Mouse (Mus musculus) brown adipose tissue, adult 24 weeks (tissue): ENCODE results near the gene Dmkn. TPM values are rescaled to one million over a fixed set of nuclear protein-coding genes. Genes with fewer than 3 reads are reported as not detected.

Source experiments
- H3K27ac ChIP-seq: fragments of 200-500 bp; replicated peaks from 2 replicates; pipeline ENCODE4 v1.5.1; 2012; ENCODE audit warnings: low read depth, mild to moderate bottlenecking, low read length
- H3K4me1 ChIP-seq: fragments of 200-500 bp; 2 replicates; pipeline ENCODE4 v1.6.1; 2012; ENCODE audit warnings: low read length, mixed read lengths; ENCODE audit not compliant: control insufficient read depth, insufficient read depth, insufficient read length
- H3K4me3 ChIP-seq: fragments of 200-500 bp; 2 replicates; pipeline ENCODE4 v1.5.1; 2012; ENCODE audit warnings: low read depth, mild to moderate bottlenecking, low read length, moderate library complexity; ENCODE audit not compliant: insufficient read depth
- polyA plus RNA-seq: library from polyadenylated mRNA; stranded (reverse); fragments of >200 nt; gene quantifications from 2 replicates; pipeline ENCODE4 v1.2.4, GENCODE M21; 2012; ENCODE audit not compliant: missing spikeins, insufficient read depth, insufficient read length

The Dmkn gene
- polyA plus RNA-seq, 1 experiment, result 7.8 TPM

DNA sequence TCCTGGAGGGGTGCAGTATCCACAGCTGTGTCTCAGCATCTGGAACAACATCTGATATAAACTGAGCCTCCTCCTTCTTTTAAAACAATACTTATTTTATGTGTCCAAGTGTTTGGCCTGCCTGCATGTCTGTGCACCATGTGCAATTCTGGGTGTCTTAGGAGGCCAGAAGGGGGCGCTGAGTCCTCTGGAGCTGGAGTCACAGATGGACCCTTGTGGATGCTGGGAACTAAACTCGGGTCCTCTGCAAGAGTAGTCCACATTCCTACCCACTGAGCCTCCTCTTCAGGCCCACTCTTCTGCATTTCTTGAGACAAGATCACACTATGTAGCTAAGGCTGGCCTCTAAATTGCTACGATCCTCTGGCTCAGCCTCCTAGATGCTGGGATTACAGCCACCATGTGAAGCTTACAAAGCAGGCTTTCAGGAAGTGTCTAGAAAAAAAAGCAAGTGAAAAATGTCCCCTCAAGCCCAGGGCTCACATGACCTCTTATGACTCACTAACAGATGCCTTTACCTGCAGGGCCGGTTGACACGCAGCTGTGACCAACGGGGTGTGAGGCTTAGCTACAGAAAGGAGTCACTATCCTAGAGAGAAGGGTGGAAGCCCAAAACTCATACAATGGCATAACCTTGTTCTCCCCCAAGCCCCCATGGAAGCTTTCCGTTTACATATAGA, 15.9 kb upstream of the Dmkn start:
- H3K4me3 ChIP-seq, result no peak overlapping the region
- no peaks in the 10 kb centered on the region for H3K4me1 ChIP-seq

DNA sequence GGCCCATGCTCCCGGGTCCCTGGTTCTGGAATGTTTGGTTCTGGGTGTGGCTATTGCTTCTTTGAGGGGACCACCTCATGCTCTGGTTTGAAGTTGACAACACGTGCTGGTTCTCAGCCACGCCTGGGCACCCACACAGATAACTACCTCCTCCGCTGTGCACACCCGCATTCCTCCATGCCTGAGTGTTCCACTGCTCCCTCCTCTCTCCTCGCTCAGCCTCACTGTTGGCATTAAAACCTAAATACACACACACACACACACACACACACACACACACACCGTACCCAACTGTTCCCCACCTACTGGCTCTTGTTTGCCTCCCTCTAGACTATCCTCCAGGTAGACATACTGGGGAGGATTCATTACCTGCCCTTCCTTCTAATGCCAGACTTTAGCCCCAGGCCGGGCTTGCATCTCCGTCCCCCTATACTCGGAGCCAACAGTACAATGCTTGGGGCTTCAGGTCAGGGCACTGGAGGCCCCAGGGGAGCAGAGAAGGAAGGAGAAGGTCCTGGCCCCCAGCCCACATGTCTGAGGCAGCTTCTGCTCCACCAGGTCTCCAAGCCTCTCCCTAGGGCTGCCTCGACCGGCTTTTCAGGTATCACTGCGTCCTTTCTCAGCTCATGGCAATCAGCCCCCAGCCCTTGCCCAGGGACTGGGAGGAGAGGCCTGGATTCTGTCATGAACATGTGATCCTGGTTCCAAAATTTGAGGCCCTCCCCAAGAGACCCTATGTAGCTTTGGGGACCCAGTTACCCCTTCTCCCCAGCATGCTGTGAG, 13.5 kb upstream of the Dmkn start:
- Histone ChIP-seq H3K4me1 (no peaks in the 10 kb centered on the region), H3K27ac (no peak overlapping the region), H3K4me3 (no peak overlapping the region)

More for the DNA sequence above, 15.9 kb upstream of the Dmkn start:
- no peak overlapping the region for H3K27ac ChIP-seq

DNA sequence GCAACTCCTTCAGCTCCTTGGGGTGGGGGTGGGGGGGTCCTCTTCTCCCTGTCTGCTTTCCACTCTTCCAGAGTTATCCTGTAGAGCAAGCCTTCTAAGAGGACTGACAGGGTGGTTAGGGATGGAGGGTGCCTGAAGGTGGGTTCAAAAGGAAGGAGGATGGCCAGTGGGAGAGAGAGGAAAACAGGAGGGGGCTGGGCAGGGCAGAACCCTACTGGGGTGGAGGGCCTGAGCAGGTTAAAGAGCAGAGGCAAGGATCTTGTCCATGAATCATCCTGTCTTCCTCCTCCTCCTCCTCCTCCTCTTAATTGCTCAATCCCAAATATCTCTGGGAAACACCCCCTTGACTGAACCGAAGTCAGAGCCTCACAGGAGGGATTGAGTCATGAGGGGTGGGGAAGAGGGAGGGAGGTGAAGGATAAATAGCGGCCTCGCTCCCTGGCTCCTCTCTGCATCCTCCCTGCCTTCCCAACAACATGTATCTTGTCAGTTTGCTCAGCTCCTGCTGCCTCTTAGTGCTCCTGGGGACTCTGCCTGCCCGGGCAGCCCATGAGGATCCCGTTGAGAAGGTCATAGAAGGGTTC, 12.4 kb upstream of the Dmkn start, which contains the start of gene Sbsn:
TSS of gene Sbsn (plus strand) at position 386 of the 584 bp plus-strand sequence.
- no peaks in the 10 kb centered on the region for H3K4me1 ChIP-seq
- no peak within 1 kb of the TSS for H3K27ac ChIP-seq
- H3K4me3 ChIP-seq, result no peak within 1 kb of the TSS

DNA sequence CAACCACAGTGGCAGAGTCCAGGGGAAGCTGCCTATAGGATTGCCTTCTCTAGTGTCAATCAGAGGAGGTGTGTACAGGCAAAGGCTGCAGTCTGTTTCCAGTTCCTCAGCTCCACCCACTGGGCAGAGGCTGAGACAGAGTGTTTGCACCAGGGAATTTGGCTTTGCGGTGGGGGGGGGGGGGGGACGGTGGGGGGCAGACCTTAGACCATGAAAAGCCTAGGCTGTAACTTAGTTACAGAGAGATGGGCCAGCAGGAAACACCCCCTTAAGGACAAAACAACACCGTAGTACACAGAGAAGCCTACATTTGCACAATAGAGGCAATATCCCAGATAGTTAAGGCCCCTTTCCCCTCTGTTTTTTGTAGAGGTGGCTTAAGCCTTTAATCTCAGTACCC, 6.6 kb upstream of the Dmkn start:
- Histone ChIP-seq H3K4me1 (no peaks in the 10 kb centered on the region), H3K27ac (no peak overlapping the region), H3K4me3 (no peak overlapping the region)

DNA sequence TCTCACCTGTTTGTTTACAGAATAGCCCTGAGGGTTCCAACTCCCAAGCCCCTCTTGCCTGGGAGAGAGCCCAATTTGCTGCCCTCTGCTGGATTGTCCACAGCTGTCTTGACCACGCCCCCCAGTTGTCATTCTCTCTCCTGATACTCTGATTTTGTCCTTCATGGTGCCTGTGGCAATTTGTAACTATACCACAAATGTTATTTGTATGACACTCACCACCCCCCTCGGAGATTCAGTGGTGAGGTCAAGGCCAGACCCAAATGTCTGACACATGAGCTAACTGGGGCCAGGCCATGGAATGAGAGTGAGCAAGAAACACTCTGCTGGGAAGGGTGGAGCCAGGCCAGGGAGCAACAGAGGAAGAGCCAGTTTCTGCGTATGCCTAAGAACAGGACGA, 4.7 kb upstream of the Dmkn start:
- no peaks in the 10 kb centered on the region for H3K4me1 ChIP-seq

DNA sequence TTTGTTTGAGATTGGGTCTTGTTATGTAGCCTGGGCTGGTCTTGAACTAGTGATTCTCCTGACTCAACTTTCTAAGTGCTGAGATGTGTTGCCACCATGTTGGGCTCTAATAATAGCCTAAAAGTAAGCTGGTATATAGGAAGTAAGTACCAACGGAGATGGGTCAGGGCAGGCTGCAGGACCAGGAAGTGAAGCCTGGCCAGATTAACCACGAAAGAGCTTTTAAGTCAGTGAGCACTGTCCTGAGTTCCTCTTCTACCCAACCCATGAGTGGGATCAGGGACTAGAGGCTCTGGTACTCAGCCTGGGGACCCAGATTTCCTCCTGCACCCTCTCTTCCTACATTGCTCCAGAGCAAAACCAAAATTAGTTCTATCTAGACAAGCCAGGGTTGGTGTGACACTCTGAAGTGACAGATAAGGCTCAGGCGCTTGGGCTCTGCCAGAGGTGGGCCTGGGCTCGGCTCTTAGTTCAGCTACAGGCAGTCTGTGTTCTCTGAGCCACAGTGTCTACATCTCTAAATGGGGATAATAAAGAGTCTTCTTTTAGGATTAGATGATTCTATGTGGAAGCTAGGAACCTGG, 1.7 kb upstream of the Dmkn start:
- Histone ChIP-seq H3K27ac (no peak overlapping the region), H3K4me3 (no peak overlapping the region), H3K4me1 (no peaks in the 10 kb centered on the region)

More for the DNA sequence above, 4.7 kb upstream of the Dmkn start:
- H3K4me3 ChIP-seq, result no peak overlapping the region
- H3K27ac ChIP-seq, result no peak overlapping the region

DNA sequence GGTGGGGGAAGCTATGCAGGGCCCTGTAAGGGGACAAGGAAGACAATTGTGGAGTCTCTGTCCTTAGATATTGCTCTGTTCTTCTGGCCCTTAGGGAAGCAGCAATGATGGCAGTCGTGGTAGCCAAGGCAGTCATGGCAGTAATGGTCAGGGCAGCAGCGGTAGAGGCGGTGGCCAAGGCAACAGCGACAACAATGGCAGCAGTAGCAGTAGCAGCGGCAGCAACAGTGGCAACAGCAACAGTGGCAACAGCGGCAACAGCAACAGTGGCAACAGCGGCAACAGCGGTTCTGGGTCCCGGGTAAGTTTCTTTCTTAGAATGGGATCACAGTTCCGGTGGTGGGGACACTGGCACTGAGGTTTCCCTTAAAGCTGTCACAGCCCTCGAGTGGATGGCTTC, 1.6 kb downstream of the Dmkn start:
- Histone ChIP-seq H3K27ac (no peak overlapping the region), H3K4me3 (no peak overlapping the region), H3K4me1 (no peaks in the 10 kb centered on the region)

DNA sequence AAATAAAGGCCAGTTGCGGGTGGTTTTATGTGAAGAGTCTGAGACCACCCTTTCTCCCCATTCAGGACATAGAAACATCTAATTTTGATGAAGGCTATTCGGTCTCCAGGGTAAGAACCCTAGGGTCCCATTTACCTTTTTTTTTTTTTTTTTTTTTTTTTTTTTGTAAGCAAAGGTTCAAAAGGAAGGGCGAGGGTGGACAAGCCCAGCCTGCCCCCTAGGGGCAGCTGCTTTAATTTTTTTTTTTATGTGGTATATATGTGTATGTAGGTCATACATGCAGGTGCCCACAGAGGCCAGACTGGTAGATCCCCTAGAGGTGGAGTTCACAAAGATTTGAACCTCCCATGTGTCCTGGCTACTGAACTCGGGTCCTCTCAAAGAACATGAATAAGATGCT, 2.9 kb downstream of the Dmkn start:
- H3K4me3 ChIP-seq, result no peak overlapping the region
- no peaks in the 10 kb centered on the region for H3K4me1 ChIP-seq
- H3K27ac ChIP-seq, result no peak overlapping the region

DNA sequence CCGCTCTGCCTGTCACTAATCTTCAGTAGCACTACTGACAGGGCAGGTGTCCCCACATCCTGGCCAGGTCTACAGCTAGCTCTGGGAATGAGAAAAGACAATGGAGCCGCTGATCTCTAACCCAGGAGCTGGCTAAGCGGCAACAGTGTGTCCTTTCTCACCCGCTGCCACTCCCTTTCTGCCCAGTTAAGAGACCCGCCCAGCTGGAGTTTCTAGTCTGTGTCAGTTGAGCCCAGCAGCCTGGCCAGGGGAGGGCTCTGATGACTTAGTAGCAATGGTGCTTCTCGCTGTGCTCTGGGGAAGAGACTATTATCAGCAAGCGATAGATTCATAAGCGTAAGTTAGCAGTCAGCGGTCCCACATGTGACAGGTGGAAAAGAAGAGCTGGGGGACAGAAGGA, 5.7 kb downstream of the Dmkn start:
- H3K4me1 ChIP-seq, result no peaks in the 10 kb centered on the region
- no peak overlapping the region for H3K27ac ChIP-seq
- H3K4me3 ChIP-seq, result no peak overlapping the region

DNA sequence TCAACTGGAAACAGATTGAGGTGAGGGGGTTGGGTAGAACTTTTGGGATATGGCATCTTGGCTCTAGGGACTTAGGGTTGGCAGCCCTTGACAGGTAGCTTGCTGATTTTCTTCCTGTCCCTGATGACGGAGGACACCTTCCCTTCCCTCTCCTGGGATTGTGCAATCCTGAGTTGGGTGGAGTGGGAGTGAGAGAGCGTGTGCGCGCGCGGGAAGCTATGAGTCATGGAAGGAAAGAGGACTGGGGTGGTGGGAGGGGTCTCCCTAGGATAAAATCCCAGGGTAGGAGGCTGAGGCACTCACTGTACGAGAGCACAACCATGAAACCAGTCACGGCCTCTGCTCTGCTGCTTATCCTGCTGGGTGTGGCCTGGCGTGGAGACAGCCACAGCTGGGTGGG, 12.5 kb downstream of the Dmkn start:
- no peaks in the 10 kb centered on the region for H3K4me1 ChIP-seq
- H3K27ac ChIP-seq, result no peak overlapping the region
- no peak overlapping the region for H3K4me3 ChIP-seq

DNA sequence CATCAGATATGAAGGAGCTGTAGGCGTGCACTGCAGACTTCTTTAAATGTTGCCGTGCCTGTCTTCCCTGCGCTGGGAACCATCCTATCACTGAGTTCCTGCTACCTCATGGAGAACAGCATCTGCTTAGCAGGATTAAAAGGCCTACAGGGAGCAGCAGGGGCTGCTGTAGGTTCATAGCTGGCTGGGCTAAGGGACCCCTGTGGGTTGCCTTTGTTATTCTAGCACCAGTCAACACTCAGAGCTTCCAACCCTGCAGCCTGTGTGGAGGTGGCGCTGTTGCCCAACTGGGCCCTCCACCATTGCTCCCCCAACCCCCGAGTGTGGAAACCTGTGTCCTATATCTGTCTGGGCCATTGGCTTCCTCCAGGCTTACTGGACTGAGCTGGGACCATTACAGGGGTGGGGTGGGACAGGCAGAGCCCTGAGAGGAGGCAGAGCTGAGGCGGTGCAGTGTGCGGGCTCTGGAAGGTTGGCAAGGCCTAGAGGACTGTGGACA, 13.6 kb downstream of the Dmkn start:
- Histone ChIP-seq H3K4me3 (no peak overlapping the region), H3K4me1 (no peaks in the 10 kb centered on the region), H3K27ac (no peak overlapping the region)

DNA sequence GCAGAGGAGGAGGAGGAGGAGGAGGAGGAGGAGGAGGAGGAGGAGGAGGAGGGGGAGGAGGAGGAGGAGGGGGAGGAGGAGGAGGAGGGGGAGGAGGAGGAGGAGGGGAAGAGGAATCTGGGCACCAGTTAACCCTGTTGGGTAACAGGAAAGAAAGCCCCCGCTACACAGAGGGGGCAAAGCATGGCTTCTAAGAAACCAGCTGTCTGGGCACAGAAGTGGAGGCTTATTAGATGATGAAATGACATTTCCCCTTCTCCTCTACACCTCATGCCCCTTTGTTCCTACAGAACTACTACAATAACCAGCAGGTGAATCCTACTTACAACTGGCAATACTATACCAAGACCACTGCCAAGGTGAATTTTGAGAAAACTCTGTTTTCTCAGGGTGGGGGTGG, 14.4 kb downstream of the Dmkn start:
- no peak overlapping the region for H3K4me3 ChIP-seq
- no peaks in the 10 kb centered on the region for H3K4me1 ChIP-seq
- no peak overlapping the region for H3K27ac ChIP-seq

DNA sequence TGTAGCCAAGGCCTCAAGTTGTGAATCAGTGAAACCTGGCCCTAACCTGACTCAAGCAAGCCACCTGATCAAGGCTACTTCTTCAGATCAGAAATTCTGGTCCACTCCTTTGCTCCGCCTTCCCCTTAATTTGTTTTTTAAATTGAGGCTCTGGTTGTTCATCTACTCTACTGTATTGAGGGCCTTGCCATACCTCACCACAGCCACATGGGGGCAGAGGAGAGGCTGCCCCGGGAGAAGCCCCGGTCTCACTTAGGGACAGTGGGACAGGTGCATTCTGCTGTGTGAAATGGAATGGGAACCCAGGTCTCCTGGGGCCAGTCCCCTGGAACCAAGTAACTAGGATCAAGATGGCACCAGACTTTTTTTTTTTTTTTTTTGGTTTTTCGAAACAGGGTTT, 18.2 kb downstream of the Dmkn start:
- H3K4me1 ChIP-seq, result no peaks in the 10 kb centered on the region
- H3K27ac ChIP-seq, result no peak overlapping the region
- H3K4me3 ChIP-seq, result no peak overlapping the region

DNA sequence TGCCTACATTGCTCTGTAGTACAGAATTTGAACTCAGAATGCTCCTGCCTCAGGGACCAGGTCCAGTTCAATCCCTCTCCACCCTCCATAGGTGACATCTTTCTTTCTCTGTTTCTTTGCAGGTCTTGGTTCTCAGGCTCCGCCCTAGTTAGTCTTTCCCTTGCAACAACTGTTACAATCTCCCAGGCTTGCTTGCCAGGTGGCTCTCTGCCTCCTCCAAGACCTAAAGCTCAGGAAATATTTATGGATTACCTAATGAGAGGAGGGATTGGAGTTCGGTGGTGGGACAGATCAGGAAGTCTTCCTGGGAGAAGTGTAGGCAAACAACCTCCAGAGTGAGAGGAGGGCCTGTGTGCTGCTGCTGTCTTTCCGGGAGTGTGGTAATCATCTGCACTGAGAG, 19.1 kb downstream of the Dmkn start:
- H3K4me3 ChIP-seq, result no peak overlapping the region
- H3K27ac ChIP-seq, result no peak overlapping the region
- H3K4me1 ChIP-seq, result no peaks in the 10 kb centered on the region

DNA sequence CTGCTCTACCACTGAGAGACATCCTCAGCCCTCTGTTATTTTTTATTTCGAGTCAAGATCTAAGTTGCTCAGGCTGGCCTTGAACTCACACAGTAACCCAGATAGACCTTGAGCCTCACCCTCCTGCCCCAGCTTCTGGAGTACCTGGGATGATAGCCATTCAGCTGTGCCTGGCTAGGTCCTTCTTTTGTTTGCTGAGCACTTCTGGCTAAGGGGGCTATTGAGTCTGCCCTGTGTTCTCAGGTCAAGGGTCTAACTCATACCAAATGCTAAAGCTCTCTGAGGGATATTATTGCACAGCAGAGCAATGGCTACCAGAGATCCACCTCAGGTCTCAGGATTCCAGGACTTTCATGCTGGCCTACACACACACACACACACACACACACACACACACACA, 21.6 kb downstream of the Dmkn start:
- Histone ChIP-seq H3K27ac (no peak overlapping the region), H3K4me1 (no peaks in the 10 kb centered on the region), H3K4me3 (no peak overlapping the region)
